Mouse (Mus musculus) forebrain, embryonic 14.5 days (tissue): Measurements from ENCODE around the gene R3hdm2. TPM values are rescaled to one million over a fixed set of nuclear protein-coding genes. Genes with fewer than 3 reads are reported as not detected.
A peak's percentile ranks its signal among the peaks of the same experiment; 100 is the strongest.

Source experiments
- ATAC-seq: fragments of 200-750 bp; cut with Nextera tagmentation; 2 replicates; pipeline ENCODE4 v1.8.0; 2017; ENCODE audit warnings: mild to moderate bottlenecking, moderate library complexity
- DNase-seq: peaks from one replicate; pipeline ENCODE4 v3.0.0-alpha.2; 2015; ENCODE audit warnings: low spot score
- H3K27ac ChIP-seq: fragments of 300-500 bp; sonication (generic); 2 replicates; pipeline ENCODE4 v1.5.1; 2014; ENCODE audit warnings: low read depth, mild to moderate bottlenecking, control low read depth, low read length, moderate library complexity
- H3K27me3 ChIP-seq: fragments of 300-500 bp; sonication (generic); replicated peaks from 2 replicates; pipeline ENCODE4 v1.6.1; 2014; ENCODE audit warnings: low read length, control low read depth, mixed read lengths; ENCODE audit not compliant: control insufficient read depth, insufficient read depth
- H3K36me3 ChIP-seq: fragments of 300-500 bp; sonication (generic); 2 replicates; pipeline ENCODE4 v1.6.1; 2014; ENCODE audit warnings: low read length, control low read depth; ENCODE audit not compliant: control insufficient read depth, insufficient read depth
- H3K4me1 ChIP-seq: fragments of 300-500 bp; sonication (generic); 2 replicates; pipeline ENCODE4 v1.6.1; 2014; ENCODE audit warnings: antibody characterized with exemption, low read length, control low read depth; ENCODE audit not compliant: control insufficient read depth, insufficient read depth
- H3K4me2 ChIP-seq: fragments of 300-500 bp; sonication (generic); 2 replicates; pipeline ENCODE4 v1.6.1; 2014; ENCODE audit warnings: mild to moderate bottlenecking, control low read depth, low read length
- H3K4me3 ChIP-seq: fragments of 300-500 bp; sonication (generic); 2 replicates; pipeline ENCODE4 v1.5.1; 2014; ENCODE audit warnings: low read depth, low read length, control low read depth
- H3K9ac ChIP-seq: fragments of 300-500 bp; sonication (generic); 2 replicates; pipeline ENCODE4 v1.6.1; 2014; ENCODE audit warnings: mild to moderate bottlenecking, low read length, control low read depth, moderate library complexity
- H3K9me3 ChIP-seq: fragments of 300-500 bp; sonication (generic); replicated peaks from 2 replicates; pipeline ENCODE4 v1.6.1; 2016; ENCODE audit warnings: low read length, control low read depth, mixed read lengths; ENCODE audit not compliant: control insufficient read depth
- WGBS: fragments of 180-500 bp; shearing (Covaris S2); extraction: QIAGEN DNeasy Blood & Tissue Kit; methylation state at CpG from one replicate; pipeline ENCODE4 v1.1.7; 2014; 5-methylcytosine and 5-hydroxymethylcytosine counted together
- polyA plus RNA-seq: library from polyadenylated mRNA; unstranded; fragments of >200 nt; fragmentation: Nextera tagmentation; extraction: Ambion mirVana; gene quantifications from 2 replicates; pipeline ENCODE4 v1.2.1, GENCODE M21; 2014

Gene R3hdm2
- polyA plus RNA-seq, 1 experiment from 2014 or later = 24.2 TPM

GRCm38 (mm10) chr10:127531548-127531947 lies 151.4 kb downstream of the R3hdm2 start:
- peak overlapping the region; percentile 66 for H3K4me2 ChIP-seq
- no peak for ATAC-seq
- no peak for DNase-seq
- WGBS = 1% methylated on average over 4 of the region's 4 CpGs
- H3K27ac ChIP-seq = no peak overlapping the region
- no peaks in the 10 kb centered on the region for H3K9me3 ChIP-seq
- peak overlapping the region; percentile 45; the same call in 1 of the 2 replicates for H3K9ac ChIP-seq
- H3K36me3 ChIP-seq = no peaks in the 10 kb centered on the region
- peaks cover 60% of the 10 kb centered on the region for H3K4me1 ChIP-seq
- peak overlapping the region; percentile 21 for H3K4me3 ChIP-seq
- peaks cover 81% of the 10 kb centered on the region for H3K27me3 ChIP-seq

GRCm38 (mm10) chr10:127534036-127534928 lies 154.2 kb downstream of the R3hdm2 start, which contains the start of gene Nxph4:
Nxph4 (minus strand) TSS chr10:127534559.
- peak within 1 kb of the TSS; percentile 35; the same call in 1 of the 2 replicates for H3K27ac ChIP-seq
- ATAC-seq = no peak
- 0% methylated on average over 59 of the region's 78 CpGs for WGBS

GRCm38 (mm10) chr10:127534929-127535384 lies 154.8 kb downstream of the R3hdm2 start:
- Histone ChIP-seq H3K9me3 (no peaks in the 10 kb centered on the region), H3K4me2 (peak overlapping the region; percentile 66), H3K4me1 (peaks cover 49% of the 10 kb centered on the region), H3K27me3 (peaks cover 52% of the 10 kb centered on the region), H3K27ac (0 out of 2 replicates have a peak overlapping the region, but pooled peaks have one; percentile 33), H3K9ac (peak overlapping the region; percentile 70), H3K36me3 (peaks cover 17% of the 10 kb centered on the region), H3K4me3 (peak overlapping the region; percentile 42)
- ATAC-seq (no peak), DNase-seq (no peak)
- WGBS = 0% methylated on average over 27 of the region's 30 CpGs

More at GRCm38 (mm10) chr10:127534036-127534928, 154.2 kb downstream of the R3hdm2 start, which contains the start of gene Nxph4:
- Histone ChIP-seq H3K9me3 (no peaks in the 10 kb centered on the region), H3K27me3 (peaks cover 59% of the 10 kb centered on the region), H3K36me3 (peaks cover 10% of the 10 kb centered on the region), H3K4me1 (peaks cover 54% of the 10 kb centered on the region), H3K4me2 (peak within 1 kb of the TSS; percentile 66), H3K9ac (peak within 1 kb of the TSS; percentile 70), H3K4me3 (peak within 1 kb of the TSS; percentile 42)
- no peak for DNase-seq

GRCm38 (mm10) chr10:127536586-127537314 lies 156.6 kb downstream of the R3hdm2 start:
- Histone ChIP-seq H3K4me3 (no peak overlapping the region), H3K27ac (0 out of 2 replicates have a peak overlapping the region, but pooled peaks have one; percentile 33), H3K4me1 (peaks cover 34% of the 10 kb centered on the region), H3K36me3 (peaks cover 34% of the 10 kb centered on the region), H3K27me3 (peaks cover 36% of the 10 kb centered on the region), H3K9me3 (no peaks in the 10 kb centered on the region), H3K9ac (no peak overlapping the region), H3K4me2 (no peak overlapping the region)
- ATAC-seq (peak; percentile 45), DNase-seq (peak; percentile 88)
- 12% methylated on average over 8 of the region's 8 CpGs for WGBS

- Histone ChIP-seq H3K9ac (0 out of 2 replicates have a peak overlapping the region, but pooled peaks have one; percentile 3), H3K27ac (no peak overlapping the region), H3K4me1 (peaks cover 31% of the 10 kb centered on the region), H3K4me2 (no peak overlapping the region), H3K9me3 (no peaks in the 10 kb centered on the region), H3K27me3 (peaks cover 24% of the 10 kb centered on the region), H3K36me3 (peaks cover 46% of the 10 kb centered on the region), H3K4me3 (no peak overlapping the region)
- WGBS = 27% methylated on average over 7 of the region's 7 CpGs
- DNase-seq = peak; percentile 85
- ATAC-seq = peak; percentile 47
Measured at GRCm38 (mm10) chr10:127537854-127538583, 157.9 kb downstream of the R3hdm2 start.

- Histone ChIP-seq H3K4me2 (no peak overlapping the region), H3K4me1 (peaks cover 7% of the 10 kb centered on the region; the same call in 1 of the 2 replicates), H3K9me3 (no peaks in the 10 kb centered on the region), H3K27ac (no peak overlapping the region), H3K4me3 (no peak overlapping the region), H3K27me3 (no peaks in the 10 kb centered on the region), H3K36me3 (peaks cover 80% of the 10 kb centered on the region), H3K9ac (no peak overlapping the region)
- WGBS = 96% methylated on average over 8 of the region's 8 CpGs
- ATAC-seq (no peak), DNase-seq (no peak)
Measured at GRCm38 (mm10) chr10:127541510-127541909, 161.4 kb downstream of the R3hdm2 start.

- H3K4me3 ChIP-seq = no peak overlapping the region
- H3K4me2 ChIP-seq = no peak overlapping the region
- ATAC-seq = no peak
- H3K27ac ChIP-seq = no peak overlapping the region
- no peak overlapping the region for H3K9ac ChIP-seq
- no peaks in the 10 kb centered on the region for H3K9me3 ChIP-seq
- no peak for DNase-seq
- WGBS = 70% methylated on average over 13 of the region's 13 CpGs
- H3K27me3 ChIP-seq = no peaks in the 10 kb centered on the region
- H3K36me3 ChIP-seq = peaks cover 86% of the 10 kb centered on the region
- H3K4me1 ChIP-seq = peaks cover 2% of the 10 kb centered on the region; the same call in 1 of the 2 replicates
Measured at GRCm38 (mm10) chr10:127542084-127542483, 162.0 kb downstream of the R3hdm2 start.

GRCm38 (mm10) chr10:127542720-127543119 lies 162.6 kb downstream of the R3hdm2 start:
- no peaks in the 10 kb centered on the region for H3K4me1 ChIP-seq
- WGBS = 41% methylated on average over 6 of the region's 6 CpGs
- peaks cover 92% of the 10 kb centered on the region for H3K36me3 ChIP-seq
- no peaks in the 10 kb centered on the region for H3K9me3 ChIP-seq
- no peak overlapping the region for H3K9ac ChIP-seq
- H3K27ac ChIP-seq = no peak overlapping the region
- H3K27me3 ChIP-seq = no peaks in the 10 kb centered on the region
- no peak overlapping the region for H3K4me2 ChIP-seq
- DNase-seq = no peak
- ATAC-seq = no peak
- no peak overlapping the region for H3K4me3 ChIP-seq
